Mouse (Mus musculus) thymus, postnatal 14 days (tissue): Measurements from ENCODE around the gene Miga1.
"Not testable (repeated sequence)": the region's sequence is repeated elsewhere in the genome, so short reads cannot be mapped to it uniquely, and the experiment has no call there.

Source experiments
- DNase-seq: peaks from one replicate; pipeline ENCODE4 v3.0.0; 2021

The Miga1 gene

DNA sequence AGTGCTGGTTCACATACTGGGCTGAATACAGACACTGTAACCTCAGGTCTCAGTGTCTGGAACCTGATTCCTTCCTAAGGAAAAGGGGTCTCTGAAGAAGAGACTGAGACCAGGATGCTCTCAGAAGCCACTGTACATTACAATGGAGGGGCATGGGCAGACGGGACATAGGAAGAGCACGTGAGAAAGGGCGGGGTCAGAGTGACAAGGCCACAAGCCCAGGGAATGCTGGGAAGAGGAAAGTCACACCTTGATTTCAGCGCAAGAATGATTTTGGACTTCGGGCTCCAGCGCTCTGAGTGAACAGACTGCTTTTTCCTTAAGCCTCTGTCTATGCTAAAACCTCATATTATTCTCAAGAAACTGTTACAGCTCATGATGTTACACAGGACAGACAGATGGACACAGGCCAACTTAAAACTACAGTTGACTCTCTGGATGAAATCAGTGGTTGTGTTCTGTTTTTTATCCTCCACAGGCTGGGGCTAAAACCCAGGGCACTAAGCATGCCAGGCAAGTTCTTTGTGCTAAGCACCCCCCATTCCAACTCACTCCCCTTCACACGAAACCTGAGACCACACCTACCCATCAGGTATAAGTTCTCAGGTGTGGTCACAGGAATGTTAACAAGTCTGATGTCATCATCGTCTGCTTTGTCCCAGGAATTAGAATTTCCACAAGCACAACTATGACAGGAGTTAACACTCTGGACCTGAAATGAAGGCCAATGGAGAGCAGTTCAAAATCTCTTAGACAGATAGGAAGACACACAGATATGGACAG lies 18.3 kb downstream of the Miga1 start:
- DNase-seq = no peak

DNA sequence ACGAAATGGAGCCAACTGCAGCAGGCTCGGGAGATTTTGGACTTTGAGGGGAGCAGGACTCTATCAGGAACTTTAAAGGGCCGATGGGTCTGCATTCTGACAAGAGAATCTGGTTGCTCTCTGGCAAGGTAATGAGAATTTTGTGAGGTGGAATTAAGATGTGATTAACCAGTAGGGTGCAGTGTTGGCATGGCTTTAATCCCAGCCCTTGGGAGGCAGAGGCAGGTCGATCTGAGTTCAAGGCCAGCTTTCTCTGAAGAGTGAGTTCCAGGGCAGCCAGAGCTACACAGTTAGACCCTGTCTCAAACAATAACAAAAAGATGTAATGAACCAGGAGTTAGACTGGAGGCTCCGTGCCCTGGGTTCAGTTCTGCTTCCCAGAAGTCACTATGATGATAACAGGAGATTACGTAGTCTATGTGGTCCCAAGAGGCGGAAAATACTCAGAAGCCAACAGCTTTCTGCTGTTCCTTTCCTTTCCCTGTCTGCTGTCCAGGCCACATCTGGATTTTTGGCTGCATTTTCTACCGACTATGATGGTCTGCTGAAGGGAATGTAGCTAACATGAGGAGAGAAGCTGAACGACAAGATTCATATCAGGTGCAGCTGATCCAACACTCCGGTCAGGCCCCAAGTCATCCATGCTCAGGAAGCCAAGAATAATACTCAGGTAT lies 19.1 kb downstream of the Miga1 start:
- DNase-seq = no peak

DNA sequence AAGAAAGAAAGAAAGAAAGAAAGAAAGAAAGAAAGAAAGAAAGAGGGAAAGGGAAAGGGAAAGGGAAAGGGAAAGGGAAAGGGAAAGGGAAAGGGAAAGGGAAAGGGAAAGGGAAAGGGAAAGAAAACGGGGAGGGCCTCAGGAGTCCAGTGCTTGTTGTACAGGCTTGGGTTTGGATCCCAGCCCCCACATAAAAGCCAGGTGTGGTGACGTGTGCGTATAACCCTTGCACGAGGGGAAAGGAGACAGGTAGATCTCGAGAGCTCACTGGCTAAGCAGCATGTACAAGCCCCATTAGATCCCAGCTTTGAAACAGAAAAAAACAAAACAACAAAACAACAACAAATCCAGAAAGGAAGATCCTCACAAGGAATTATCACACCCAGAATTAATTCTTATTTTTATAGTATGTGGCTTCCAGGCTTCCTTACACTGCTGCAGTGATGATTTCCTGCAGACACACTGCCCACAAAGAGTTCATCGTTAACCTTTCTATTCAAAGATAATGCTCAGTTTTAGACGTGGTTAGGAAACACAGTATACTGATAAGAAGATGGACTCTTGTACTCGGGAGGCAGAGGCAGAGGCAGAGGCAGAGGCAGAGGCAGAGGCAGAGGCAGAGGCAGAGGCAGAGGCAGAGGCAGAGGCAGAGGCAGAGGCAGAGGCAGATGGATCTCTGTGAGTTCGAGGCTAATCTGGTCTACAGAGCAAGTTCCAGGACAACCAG lies 23.6 kb downstream of the Miga1 start:
- DNase-seq = not testable (repeated sequence)

DNA sequence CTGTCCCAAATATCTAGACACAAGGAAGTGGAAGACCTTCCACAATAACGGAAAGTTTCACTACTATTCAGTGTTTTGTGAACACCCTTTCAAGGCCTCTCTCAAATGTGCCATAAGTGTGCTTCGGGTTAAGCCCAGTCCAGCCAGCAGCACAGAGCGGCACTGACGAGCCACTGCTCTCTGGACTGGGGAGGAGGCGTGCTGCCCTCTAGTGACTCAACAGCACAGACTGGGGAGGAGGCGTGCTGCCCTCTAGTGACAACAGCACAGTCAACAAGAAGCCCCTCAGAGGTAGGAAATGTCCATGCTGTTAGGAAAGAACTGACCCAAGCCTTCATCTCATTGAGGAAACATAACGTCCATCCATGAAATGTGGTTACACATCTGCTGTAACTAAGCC lies 24.6 kb downstream of the Miga1 start:
- peak; percentile 80 for DNase-seq

DNA sequence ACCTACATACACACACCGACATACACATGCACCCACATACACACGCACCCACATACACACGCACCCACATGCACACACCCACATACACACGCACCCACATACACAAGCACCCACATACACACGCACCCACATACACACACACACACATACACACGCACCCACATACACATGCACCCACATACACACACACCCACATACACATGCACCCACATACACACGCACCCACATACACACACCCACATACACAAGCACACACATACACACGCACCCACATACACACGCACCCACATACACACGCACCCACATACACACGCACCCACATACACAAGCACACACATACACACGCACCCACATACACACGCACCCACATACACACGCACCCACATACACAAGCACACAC lies 25.5 kb downstream of the Miga1 start:
- not testable (repeated sequence) for DNase-seq

DNA sequence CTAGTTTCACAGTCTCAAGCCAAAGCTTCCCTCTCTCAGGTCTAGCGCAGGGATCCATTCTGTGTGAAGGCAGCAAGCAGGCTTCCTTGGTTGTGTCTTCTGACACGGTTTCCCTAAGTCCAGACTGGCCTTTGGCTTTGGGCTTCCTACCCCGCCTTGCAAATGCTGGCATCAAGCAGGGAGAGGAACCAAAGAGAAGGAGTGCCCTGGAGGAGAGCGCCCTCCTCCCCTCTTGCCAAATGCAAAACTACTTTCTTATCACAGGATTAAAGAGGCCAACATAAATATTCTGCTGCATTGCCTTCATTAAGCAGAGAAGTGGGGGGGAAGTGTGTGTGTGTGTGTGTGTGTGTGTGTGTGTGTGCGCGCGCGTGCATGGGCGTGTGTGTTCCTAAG lies 31.0 kb downstream of the Miga1 start:
- DNase-seq = no peak

DNA sequence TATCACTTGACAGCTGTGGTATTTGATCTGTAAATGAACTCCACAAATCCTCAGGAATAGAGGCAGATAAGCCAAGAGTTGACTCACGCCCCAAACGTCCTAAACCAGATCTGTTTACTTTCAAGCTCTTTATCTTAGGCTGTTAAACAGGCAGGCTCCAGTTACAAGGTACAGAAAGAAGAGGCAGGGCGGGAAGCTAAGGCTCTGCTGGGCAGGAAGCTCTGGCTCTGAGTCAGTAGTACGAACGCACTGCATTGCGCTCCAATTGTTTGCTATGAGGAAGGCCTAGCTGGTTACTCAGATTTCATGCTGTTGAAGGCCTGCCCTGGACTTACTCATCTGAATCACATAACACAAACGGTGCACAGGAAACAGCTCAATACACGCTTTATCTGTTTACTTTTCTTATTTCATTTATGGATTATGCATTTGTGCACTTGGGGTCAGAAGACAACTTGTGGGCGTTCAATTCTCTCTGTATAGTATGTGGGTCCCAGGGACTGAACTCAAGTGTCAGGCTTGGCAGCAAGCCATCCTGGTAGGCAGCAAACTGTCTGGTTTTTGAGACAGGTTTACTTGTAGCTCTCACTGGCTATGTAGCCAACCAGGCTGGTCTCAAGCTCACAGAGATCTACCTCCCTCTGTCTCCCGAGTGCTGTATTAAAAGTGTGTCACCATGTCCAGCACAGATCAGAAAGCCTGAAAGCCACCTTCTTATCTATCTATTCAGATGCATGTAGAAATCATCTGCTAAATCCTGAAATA lies 31.5 kb downstream of the Miga1 start:
- no peak for DNase-seq

DNA sequence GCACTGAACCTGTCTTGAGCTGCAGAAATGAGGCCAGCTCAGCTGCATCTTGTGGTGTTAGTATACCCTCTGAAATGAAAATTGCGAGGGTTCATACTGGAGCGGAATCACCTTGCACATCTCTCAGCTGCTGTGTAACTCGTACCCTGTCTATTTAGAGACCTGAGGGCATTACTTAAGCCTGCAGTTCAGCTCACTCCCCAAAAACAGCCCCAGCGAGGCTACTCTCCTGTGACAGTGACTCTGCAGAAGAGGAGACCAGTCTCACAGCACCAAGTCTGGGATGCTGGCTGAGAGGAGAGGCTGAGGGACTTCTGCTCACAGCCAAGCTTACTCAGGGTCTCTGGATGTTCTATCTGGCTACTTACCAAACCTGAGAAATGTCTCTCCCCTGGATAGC lies 34.2 kb downstream of the Miga1 start:
- DNase-seq = no peak

DNA sequence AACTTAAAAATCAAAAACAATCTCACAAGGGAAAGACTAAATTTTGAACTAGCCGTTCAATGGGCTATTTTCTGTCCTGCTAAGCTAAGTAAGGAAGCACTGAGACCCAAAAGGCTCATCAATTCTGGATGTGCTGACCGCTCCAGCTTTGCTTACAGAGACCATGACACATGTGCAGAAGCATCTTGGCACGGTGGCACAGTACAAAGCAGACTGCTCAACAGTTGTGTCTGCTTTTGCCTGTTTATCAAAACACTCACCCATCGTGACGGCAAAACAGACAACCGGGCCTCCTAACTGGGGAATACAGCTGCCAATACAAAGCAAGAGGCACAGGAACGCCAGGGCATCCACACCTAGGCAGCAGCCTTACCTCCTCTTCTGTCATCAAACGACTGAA lies 35.1 kb downstream of the Miga1 start:
- no peak for DNase-seq

DNA sequence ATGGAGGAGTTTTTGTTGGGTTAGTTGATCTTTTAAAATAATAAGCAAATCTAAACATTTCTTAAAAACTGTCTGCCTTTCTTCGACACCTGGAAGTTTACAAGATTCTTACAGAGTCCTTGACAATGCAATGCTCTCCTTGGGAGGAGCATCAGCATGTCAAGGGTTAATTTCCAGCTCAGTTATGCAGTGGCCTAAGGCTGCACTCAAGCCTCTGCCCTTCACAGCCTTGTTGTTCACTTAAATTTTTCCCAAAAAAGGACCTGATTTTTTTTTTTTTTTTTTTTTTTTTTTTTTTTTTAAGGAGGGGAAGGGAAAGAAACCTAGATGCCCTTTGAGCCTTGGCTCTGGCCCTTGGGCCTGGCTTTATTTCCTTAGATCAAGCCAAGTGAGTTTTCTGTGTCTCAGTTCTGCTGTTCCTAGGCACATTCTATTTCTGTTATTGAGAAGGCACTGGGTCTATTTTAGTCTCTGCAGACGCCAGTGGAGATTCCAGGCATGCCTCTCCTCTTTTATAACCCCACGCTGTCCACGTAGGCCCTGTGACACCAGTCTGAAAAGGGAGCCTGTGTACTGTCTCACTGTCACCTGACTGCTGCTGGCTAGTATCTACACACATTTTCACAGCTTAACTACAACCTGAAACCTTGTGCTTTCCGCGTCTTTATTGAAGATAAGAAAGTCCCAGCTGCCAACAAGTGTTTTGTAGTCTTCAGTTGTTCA lies 36.0 kb downstream of the Miga1 start:
- no peak for DNase-seq

DNA sequence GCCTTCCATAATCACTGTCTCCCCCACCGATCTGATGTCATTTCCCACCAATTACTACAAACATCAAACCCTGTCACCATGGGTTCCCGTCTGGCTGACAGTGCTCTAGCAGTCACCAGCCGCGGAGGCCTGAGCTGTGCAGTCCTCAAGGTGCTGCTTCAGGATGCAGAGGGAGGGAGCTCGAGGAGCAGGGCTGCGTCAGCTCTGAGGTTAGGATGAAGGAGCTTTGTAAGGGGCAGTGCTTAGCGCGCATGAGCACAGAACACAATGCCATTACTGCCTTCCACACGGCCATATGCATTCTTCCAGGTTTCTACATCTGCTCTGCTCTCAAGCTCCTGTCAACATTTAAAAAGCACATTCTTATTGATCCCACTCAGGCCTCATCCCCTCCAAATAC lies 37.2 kb downstream of the Miga1 start:
- DNase-seq = no peak

DNA sequence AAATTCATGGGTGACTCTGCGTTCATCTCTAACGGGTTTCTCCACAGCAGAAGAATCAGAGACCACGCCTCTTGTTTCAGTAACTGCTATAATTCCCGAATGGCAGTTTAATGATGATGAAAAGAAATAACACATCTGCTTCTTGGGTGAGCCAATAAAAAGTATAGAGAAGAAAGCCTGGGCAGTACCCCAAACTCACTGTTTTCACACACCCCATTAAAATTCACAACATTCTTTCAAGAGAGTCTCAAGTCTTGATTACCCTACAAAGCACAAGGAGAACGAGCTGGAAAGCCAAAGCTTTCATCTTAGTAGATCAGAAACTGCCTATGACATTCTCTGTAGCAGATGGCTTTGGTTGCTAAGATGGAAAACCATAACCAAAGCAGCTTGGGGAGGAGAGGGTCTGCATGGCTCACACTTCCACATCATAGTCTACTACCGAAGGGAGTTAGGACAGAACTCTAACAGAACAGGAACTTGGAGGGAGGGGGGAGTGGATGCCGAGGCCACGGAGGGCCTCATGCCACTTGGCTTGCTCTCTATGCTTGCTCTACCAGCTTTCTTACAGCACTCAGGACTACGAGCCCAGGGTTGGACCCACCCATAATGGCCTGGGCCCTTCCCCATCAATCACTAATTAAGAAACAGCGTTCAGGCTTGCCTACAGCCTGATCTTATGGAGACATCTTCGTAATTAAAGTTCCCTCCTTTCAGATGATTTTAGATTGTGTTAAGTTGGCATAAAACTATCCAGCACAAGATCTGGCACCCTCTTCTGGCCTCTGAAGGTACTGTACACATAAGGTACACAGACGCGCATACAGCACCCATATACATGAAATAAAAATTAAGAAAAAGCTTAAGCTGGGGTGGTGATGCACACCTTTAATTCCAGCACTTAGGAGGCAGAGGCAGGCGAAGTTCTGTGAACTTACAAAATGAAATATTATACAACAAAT lies 39.5 kb downstream of the Miga1 start:
- no peak for DNase-seq

DNA sequence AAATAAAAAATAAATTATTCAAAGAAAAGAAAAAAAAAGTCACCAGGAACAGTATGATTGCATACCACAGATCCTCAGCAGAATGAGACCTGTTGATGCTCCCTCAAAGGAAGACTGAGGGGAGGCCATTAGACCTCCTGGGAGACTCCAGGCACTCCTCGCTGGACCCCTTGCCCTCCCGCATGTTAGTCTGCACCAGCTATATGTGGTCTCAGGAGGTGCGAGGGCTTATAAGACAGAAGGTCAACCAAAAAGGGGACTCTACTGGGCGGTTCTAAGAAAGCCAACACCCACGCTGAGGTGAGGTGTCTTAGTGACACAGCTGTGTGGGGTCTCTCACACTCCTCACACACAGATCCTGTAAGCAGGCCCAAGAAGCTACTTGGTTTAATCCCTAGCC lies 44.3 kb downstream of the Miga1 start:
- no peak for DNase-seq

DNA sequence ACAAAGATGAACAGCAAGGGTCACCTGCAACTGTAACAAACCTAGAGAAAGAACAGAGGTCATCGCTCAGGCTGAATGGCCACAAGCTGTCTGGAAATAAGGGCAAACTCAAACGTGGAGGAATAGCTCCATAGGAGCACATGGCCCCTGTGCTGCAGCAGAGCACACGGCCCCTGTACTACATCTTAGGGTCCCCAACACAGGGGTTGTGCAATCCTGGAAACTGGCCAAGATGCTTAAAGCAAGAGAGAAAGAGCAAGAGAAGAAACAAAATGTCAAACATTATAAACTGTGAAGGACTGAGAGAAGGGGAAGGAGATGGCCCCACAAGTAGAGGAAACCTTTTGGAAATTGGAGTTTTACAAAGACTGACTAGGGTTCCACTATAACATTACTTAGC lies 45.8 kb downstream of the Miga1 start:
- no peak for DNase-seq

DNA sequence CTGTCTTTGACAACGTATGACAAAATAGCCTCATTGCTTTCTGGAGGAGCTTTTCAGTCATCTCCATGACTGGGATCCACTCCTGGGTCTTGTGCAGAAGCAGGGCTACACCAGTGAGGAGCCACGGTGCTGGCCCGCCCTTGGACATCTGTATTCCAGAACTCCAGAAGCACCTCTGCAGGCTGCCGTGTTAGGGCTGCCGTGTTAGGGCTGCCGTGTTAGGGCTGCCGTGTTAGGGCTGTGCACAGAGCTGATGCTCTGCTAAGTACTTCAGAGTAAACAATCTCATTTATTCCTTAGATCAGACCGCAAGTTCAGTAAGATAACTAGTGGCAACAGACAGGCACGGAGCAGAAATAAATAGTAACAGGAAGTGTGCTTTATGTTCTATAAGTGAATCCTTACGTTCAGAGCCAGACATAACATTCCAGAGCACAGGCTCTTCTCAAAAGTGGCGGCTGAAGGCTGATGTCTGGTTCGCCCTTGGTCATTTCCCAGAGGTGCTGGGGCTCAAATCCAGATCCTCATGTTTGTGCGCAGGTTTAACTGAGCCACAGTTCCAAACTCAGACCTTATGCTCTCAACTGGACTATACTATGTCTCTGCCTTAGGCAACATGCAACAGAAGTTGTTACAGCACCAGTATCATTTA lies 46.6 kb downstream of the Miga1 start:
- DNase-seq = no peak

DNA sequence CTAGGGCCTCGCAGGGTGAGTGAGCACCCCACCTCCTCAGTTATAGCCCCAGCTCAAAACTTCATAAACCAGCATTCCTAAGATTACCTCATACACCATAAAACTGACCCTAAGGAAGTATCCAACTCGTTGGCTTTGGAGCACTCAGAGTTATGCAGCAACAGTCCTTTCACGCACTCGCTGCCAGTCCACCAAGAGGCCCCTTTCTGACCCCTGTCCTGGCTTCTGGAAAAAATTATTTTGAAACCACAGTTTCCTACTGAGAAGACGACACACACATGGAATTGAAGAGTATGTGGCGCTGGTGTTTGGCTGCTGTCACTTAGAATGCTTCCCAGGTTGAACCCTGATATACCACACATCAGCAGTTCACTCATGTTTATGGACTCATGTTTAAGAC lies 48.3 kb downstream of the Miga1 start:
- DNase-seq = no peak

DNA sequence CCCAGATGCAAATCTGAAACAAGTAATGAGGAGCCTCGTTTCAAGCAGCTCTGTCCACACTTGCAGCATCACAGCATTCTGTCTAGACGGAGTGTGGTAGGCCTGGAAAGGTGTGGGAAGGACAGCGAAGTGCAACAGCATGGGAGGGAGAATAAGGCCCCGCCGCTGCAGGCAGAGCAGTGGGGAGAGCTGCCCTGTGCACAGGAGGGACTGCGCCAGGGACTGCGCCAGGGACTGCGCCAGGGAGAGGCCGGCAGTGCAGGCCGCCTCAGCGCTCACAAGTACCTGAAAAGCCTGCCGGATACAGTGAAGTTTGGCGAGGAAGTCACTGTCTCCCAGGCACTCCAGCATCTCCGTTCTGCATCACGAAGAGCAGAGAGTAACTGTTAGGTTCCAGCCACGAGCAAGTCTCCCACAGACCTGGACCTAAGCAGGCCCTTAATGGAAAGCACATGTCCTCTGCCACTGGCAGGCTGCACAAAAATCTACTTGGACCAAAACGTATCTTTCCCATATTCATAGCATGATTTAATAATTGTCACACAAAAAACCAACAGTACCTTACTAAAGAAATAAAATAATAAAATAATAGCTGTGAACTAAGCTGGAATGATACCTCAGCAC lies 49.9 kb downstream of the Miga1 start:
- no peak for DNase-seq

DNA sequence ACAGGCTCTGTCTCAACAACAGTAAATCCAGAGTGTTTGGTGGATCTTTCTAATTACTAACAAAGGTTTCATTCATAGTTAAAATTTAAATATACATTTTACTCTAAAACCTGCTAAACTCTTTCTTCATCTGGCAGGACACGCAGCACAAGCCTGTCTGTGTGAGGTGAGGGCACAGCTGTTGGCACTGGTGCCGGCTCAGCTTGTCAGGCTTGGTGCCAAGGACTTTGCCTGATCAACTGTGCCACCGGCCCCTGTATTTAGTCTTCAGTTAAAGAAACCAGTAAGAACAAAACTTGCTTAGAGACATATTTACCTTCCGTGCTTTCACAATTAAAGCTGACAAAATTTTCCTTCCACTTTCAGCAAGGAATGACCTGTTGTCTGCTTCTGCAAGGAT lies 51.5 kb downstream of the Miga1 start:
- no peak for DNase-seq

DNA sequence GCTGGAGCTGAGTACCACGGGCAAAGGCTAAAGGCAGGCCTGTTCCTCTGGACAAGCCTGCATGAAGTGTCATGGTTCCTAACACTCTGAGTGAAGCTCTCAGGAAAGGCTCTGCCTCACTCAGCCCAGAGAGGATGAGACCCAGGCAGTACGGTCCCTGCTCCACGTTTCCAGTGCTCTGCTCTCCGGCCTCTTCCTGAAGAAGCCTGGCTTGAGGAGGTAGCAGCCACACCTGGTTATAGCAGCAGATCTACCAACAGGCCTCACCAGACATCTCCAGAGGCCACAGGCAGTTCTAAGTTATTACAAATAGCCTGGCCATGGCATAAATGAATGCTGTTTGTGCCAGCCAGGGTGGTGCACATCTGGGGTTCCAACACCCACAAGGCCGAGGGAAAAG lies 51.9 kb downstream of the Miga1 start:
- no peak for DNase-seq

DNA sequence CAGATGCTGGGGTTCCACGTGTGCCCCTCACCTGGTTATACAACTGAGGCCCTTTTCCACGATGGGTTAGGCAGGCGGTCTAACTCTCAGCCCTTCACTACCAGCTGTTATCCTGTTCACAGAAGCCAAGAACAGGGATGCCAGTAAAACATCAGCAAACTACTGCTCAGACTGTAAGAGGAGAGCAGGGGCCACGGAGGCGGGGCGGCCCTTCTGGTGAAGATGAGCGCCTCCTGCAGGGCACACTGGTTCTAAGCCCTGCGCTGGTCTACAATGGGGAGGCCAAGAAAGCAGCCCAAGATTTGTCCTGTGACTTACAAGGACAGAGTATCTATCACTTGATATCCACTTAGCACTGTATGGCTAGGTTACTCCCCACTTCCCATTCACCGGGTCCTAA lies 52.4 kb downstream of the Miga1 start:
- DNase-seq = no peak
